Mouse (Mus musculus) hindbrain, embryonic 15.5 days (tissue): ENCODE measurements around the gene 2310033P09Rik. TPM values are rescaled to one million over a fixed set of nuclear protein-coding genes. Genes with fewer than 3 reads are reported as not detected.

Experiments
- ATAC-seq: fragments of 200-750 bp; cut with Nextera tagmentation; 2 replicates; pipeline ENCODE4 v1.8.0; 2017; ENCODE audit warnings: low read depth, moderate number of reproducible peaks, moderate TSS enrichment; ENCODE audit not compliant: low FRiP score
- H3K27ac ChIP-seq: fragments of 300-500 bp; sonication (generic); replicated peaks from 2 replicates; pipeline ENCODE4 v1.5.1; 2015; ENCODE audit warnings: mild to moderate bottlenecking, inconsistent platforms
- H3K27me3 ChIP-seq: fragments of 300-500 bp; sonication (generic); 2 replicates; pipeline ENCODE4 v1.6.1; 2015; ENCODE audit warnings: control low read depth, inconsistent platforms
- H3K36me3 ChIP-seq: fragments of 300-500 bp; sonication (generic); 2 replicates; pipeline ENCODE4 v1.6.1; 2015; ENCODE audit warnings: control low read depth, inconsistent platforms
- H3K4me1 ChIP-seq: fragments of 300-500 bp; sonication (generic); replicated peaks from 2 replicates; pipeline ENCODE4 v1.6.1; 2015; ENCODE audit warnings: control low read depth, inconsistent platforms
- H3K4me2 ChIP-seq: fragments of 300-500 bp; sonication (generic); 2 replicates; pipeline ENCODE4 v1.6.1; 2015; ENCODE audit warnings: moderate library complexity, mild to moderate bottlenecking, inconsistent platforms
- H3K4me3 ChIP-seq: fragments of 300-500 bp; sonication (generic); 2 replicates; pipeline ENCODE4 v1.5.1; 2015; ENCODE audit warnings: mild to moderate bottlenecking, inconsistent platforms
- H3K9ac ChIP-seq: fragments of 300-500 bp; sonication (generic); 2 replicates; pipeline ENCODE4 v1.6.1; 2015; ENCODE audit warnings: inconsistent platforms
- H3K9me3 ChIP-seq: fragments of 300-500 bp; sonication (generic); 2 replicates; pipeline ENCODE4 v1.6.1; 2016; ENCODE audit warnings: control low read depth, inconsistent platforms
- WGBS: fragments of 180-500 bp; shearing (Covaris S2); methylation state at CpG from one replicate; pipeline ENCODE4 v1.1.7; 2015; 5-methylcytosine and 5-hydroxymethylcytosine counted together
- polyA plus RNA-seq: library from polyadenylated mRNA; unstranded; fragments of >200 nt; fragmentation: Nextera tagmentation; extraction: Ambion mirVana; gene quantifications from 2 replicates; pipeline ENCODE4 v1.2.1, GENCODE M21; 2015

The 2310033P09Rik gene
- polyA plus RNA-seq, 1 experiment from 2014 or later, result 28.6 TPM

DNA sequence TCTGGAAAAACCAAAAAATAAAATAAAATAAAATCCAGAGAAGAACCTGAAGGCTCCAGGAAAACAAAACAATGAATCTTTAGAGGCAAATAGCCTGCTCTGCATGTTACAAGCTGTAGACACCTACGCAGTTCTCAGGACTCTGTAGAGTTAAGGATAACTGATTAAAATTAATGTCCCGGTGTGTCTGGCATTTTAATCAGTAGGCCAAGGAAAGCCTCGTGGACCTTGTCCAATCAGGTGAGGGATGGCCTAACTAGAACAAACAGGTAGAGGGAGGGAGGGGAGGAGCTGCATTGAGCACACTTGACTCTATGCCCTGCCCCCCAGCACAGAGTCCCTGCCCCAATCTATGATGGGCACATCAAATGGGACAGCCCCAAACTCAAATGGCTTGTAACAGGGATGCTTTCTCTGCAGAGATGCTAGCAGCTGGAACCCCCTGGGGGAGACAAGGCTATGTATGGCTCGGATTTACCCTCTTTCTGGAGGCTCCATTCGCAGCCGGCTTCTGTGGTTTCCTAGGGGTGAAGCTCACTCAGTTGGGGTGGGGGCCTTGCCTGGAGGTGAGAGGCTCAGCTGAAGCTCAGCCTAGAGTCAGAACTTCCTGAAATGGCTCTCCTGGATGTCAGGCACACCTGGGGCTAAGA is 33.8 kb upstream of the 2310033P09Rik start:
- 55% methylated on average over 6 of the region's 6 CpGs for WGBS
- H3K9ac ChIP-seq, result no peak overlapping the region
- H3K9me3 ChIP-seq, result no peaks in the 10 kb centered on the region
- H3K27ac ChIP-seq, result no peak overlapping the region
- peaks cover 48% of the 10 kb centered on the region for H3K27me3 ChIP-seq
- H3K4me1 ChIP-seq, result peaks cover 7% of the 10 kb centered on the region; the same call in 1 of the 2 replicates
- H3K4me2 ChIP-seq, result no peak overlapping the region
- ATAC-seq, result no peak
- no peak overlapping the region for H3K4me3 ChIP-seq
- H3K36me3 ChIP-seq, result no peaks in the 10 kb centered on the region

DNA sequence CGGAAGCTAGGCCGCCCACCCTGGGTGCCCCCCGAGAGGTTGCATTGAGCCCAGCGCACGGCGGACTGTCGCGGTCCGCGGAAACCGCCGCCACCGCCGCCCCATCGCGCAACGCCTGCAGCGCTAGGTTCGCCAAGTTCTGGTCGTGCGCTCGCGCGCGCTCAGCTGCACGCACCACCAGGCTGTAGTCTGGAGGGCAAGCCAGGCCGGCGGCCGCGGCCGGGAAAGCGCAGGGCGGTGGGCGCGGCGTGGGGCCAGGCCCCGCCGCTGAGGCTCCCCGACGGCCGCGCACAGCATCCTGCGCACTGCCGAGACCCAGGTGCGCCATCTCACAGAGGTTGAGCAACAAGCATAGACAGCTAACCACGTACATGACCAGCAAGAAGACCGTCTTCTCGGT is 31.6 kb upstream of the 2310033P09Rik start:
- Histone ChIP-seq H3K9ac (no peak overlapping the region), H3K27ac (no peak overlapping the region), H3K4me2 (peak overlapping the region; percentile 28; the same call in 1 of the 2 replicates), H3K27me3 (peaks cover 52% of the 10 kb centered on the region), H3K4me3 (no peak overlapping the region), H3K9me3 (no peaks in the 10 kb centered on the region), H3K36me3 (no peaks in the 10 kb centered on the region), H3K4me1 (peaks cover 7% of the 10 kb centered on the region; the same call in 1 of the 2 replicates)
- 4% methylated on average over 43 of the region's 48 CpGs for WGBS
- no peak for ATAC-seq

DNA sequence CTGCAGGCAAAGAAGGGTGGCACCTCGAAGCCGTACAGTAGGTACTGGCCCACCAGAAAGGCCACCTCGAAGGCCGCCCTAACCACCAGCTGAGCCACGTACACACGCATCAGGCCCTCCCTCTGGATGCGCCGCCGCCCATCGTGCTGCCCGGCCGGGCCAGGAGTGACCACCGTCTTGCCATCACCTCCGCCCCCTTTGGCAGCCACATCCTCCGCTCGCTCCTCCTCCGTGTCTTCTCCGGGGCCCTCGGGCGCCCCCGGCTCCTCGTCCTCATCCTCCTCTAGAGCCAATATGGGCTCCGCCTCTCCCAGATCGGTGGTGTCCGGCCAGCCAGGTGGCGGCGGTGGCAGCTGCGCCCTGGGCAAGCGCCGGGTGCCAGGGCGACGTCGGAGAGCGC is 31.2 kb upstream of the 2310033P09Rik start:
- Histone ChIP-seq H3K27ac (no peak overlapping the region), H3K9ac (no peak overlapping the region), H3K27me3 (peaks cover 52% of the 10 kb centered on the region), H3K36me3 (no peaks in the 10 kb centered on the region), H3K4me1 (peaks cover 7% of the 10 kb centered on the region; the same call in 1 of the 2 replicates), H3K4me3 (no peak overlapping the region), H3K9me3 (no peaks in the 10 kb centered on the region), H3K4me2 (no peak overlapping the region)
- ATAC-seq, result no peak
- WGBS, result 14% methylated on average over 33 of the region's 34 CpGs

DNA sequence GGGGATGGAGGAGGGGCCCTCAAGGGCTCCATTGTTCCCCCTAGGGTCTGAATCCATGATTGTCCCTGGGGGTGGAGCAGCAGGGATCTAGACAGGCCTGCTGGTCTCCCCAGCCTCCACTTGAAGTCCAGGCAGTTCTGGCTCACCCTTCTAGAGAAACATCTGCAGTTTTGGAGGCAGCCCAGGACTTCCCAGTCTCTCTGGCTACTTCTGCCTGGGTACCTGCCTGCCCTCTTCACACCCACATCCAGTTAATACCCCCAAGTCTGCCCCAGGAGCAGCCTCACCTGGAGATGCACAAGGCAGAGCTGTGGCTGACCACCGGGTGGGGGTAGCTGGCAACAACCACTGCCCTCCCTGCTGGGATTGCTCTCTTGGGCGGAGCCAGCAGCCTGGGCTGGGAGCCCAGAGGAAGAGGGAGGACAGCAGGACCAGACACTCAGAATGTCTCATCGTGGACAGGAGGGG is 25.2 kb upstream of the 2310033P09Rik start, which contains the start of gene Gjc2:
TSS of gene Gjc2 (minus strand) at position 350 of the 468 bp plus-strand sequence.
- Histone ChIP-seq H3K4me3 (no peak within 1 kb of the TSS), H3K36me3 (peaks cover 13% of the 10 kb centered on the region), H3K9me3 (no peaks in the 10 kb centered on the region), H3K4me1 (0 out of 2 replicates have a peak, but pooled peaks cover 4% of the 10 kb centered on the region), H3K27me3 (peaks cover 12% of the 10 kb centered on the region), H3K4me2 (no peak within 1 kb of the TSS), H3K9ac (no peak within 1 kb of the TSS), H3K27ac (no peak within 1 kb of the TSS)
- ATAC-seq, result no peak
- 52% methylated on average over 3 of the region's 3 CpGs for WGBS

DNA sequence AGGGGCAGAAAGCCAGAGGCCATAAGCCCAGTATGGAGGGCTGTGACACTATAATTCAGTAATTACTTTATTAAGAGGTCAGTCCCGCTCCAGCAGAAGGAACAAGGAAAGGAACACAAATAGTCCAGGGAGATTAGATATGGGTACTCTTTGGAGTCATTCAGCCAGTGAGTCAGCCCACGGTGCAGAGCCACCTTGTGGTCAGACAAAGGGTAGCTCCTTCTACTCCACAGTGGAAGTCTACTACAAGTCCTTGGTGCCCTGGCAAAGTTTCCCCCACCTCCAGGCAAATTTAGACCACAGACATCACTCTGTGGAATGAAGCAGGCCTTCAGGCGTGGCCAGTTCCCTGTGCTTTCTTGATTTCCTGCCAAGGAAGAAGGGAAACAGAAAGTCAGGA is 24.3 kb upstream of the 2310033P09Rik start:
- H3K27ac ChIP-seq, result no peak overlapping the region
- no peak overlapping the region for H3K9ac ChIP-seq
- no peak overlapping the region for H3K4me2 ChIP-seq
- peak; percentile 43; the same call in 1 of the 2 replicates for ATAC-seq
- no peak overlapping the region for H3K4me3 ChIP-seq
- 0 out of 2 replicates have a peak, but pooled peaks cover 4% of the 10 kb centered on the region for H3K27me3 ChIP-seq
- peaks cover 10% of the 10 kb centered on the region; the same call in 1 of the 2 replicates for H3K4me1 ChIP-seq
- no peaks in the 10 kb centered on the region for H3K9me3 ChIP-seq
- peaks cover 13% of the 10 kb centered on the region for H3K36me3 ChIP-seq
- 50% methylated on average over 3 of the region's 3 CpGs for WGBS

DNA sequence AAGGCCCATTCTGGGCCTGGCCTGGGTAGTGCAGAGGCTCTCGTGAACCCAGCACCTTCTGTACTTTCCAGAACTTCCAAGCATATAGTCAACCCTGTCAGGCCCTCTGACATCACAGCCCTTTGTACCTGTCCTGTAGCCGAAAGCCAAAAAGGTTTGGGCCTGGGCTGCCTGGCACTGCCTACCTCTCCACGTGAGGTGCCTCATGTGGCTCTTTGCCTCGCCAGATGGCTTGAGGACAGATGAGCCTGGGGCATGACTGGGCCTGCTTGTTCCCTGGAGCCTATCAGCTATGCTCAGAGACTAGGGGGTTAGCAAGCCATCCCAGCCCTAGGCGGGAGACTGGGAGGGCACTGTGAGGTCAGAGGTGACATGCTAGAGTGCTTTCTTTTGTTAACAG is 22.6 kb upstream of the 2310033P09Rik start:
- peaks cover 26% of the 10 kb centered on the region for H3K4me1 ChIP-seq
- ATAC-seq, result no peak
- H3K27ac ChIP-seq, result no peak overlapping the region
- H3K9me3 ChIP-seq, result no peaks in the 10 kb centered on the region
- no peak overlapping the region for H3K9ac ChIP-seq
- WGBS, result 84% methylated on average over 5 of the region's 5 CpGs
- no peak overlapping the region for H3K4me2 ChIP-seq
- H3K27me3 ChIP-seq, result no peaks in the 10 kb centered on the region
- no peak overlapping the region for H3K4me3 ChIP-seq
- peaks cover 13% of the 10 kb centered on the region for H3K36me3 ChIP-seq

DNA sequence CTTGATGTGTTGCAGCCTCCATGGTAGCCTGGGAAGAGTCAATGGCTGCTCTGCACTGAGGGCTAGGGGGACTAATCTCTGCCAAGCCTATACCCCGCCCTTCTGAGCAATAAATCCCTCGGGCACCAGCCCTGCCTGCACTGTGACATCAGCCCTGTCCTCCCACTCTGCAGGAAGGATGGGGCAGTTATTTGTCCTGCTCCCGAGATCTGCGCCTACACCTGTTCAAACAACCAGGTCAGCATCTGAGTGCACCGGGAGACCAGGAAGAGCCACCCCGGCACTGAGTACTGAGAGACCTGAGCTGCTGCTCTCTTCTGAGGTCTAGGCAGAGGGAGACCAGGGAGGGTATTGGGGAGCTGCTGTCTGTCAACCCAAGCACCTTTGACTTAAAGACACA is 20.4 kb upstream of the 2310033P09Rik start:
- H3K27ac ChIP-seq, result no peak overlapping the region
- no peak overlapping the region for H3K9ac ChIP-seq
- H3K27me3 ChIP-seq, result no peaks in the 10 kb centered on the region
- peaks cover 31% of the 10 kb centered on the region for H3K4me1 ChIP-seq
- WGBS, result 93% methylated on average over 6 of the region's 6 CpGs
- no peak for ATAC-seq
- H3K4me2 ChIP-seq, result no peak overlapping the region
- H3K4me3 ChIP-seq, result no peak overlapping the region
- no peaks in the 10 kb centered on the region for H3K9me3 ChIP-seq
- peaks cover 13% of the 10 kb centered on the region for H3K36me3 ChIP-seq

DNA sequence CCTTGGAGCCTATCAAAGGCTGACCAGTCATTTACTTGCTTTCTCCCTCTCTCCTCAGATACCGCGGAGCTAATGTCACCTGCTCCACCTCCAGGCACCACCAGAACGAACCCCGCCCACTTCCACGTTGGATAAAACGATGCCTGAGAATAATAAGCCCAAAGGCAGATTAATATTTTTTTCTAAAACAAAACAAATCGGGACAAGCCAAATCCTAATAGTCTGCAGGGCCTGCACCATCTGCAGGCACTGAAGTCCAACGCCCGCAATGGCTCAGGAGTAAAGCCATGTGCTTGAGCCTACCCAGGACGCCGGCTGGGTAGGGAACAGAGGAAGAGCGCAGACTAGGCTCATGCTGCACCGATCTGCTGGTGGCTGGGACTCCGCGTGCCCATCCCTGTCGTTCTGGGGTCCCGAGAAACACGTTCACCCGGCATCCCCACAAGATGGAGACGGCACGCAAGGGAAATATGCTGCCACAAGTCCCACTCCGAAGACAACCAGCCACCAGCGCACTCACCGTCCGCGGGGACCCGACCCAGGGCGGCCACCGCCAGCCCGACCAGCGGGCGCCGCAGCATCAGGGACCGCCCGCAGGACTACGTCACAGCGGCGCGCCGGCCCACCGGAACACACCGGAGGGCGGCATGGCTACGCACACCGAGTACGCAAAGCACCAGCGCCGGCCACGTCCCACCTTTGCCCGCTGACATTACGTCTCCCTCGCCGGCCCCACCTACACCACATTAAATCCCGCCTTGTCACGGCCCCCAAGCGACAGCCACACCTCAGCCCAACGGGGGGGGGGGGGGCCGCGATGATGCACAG is 16.7 kb upstream of the 2310033P09Rik start:
- no peaks in the 10 kb centered on the region for H3K9me3 ChIP-seq

DNA sequence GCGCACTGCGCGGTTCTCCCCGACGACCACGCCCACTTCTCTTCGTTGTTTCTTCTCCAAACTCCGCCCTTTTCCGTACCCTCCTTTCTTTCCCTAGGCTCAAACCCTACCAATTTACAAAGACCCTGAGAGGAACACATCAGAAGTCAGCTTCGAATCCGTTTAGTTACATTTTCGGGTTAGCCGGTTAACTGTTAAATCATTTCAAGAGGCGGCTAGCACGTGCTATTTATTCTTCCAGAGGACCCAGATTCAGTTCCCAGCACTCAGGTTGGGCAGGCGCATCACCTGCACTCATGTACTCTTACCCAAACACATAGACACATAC is 16.1 kb upstream of the 2310033P09Rik start, which contains the start of gene Guk1:
TSS of gene Guk1 (minus strand) at position 154 of the 328 bp plus-strand sequence.
- peak; percentile 6; the same call in 1 of the 2 replicates for ATAC-seq
- Histone ChIP-seq H3K4me2 (peak within 1 kb of the TSS; percentile 64), H3K9ac (peak within 1 kb of the TSS; percentile 70), H3K36me3 (no peaks in the 10 kb centered on the region), H3K27me3 (no peaks in the 10 kb centered on the region), H3K4me3 (peak within 1 kb of the TSS; percentile 61), H3K4me1 (peaks cover 27% of the 10 kb centered on the region), H3K27ac (peak within 1 kb of the TSS; percentile 92), H3K9me3 (no peaks in the 10 kb centered on the region)
- WGBS, result 6% methylated on average over 16 of the region's 16 CpGs

More for the DNA sequence above, 16.7 kb upstream of the 2310033P09Rik start:
- ATAC-seq, result peak; percentile 97
- Histone ChIP-seq H3K27me3 (no peaks in the 10 kb centered on the region), H3K4me2 (peak overlapping the region; percentile 64), H3K4me3 (peak overlapping the region; percentile 61), H3K4me1 (peaks cover 27% of the 10 kb centered on the region), H3K27ac (peak overlapping the region; percentile 92), H3K9ac (peak overlapping the region; percentile 70), H3K36me3 (no peaks in the 10 kb centered on the region)
- WGBS, result under 1% methylated on average over 57 of the region's 59 CpGs

DNA sequence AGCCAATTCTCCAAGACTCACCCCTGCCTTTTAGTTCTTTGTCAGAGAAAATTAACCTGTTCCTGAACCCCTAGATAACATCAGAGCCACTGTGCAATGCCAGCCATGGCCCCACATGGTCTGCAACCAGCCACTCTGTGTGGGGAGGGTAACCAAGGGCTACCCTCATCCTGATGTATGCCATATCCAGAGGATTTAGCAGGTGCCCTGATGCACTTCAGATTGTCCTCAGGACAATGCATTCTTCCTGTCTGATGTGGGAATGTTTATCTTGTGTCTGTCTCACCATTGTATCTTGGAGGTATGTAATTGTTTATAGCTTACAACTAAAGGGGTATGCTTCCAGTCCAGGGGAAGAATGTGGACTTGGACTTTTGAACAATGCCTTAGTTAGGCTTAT is 11.9 kb upstream of the 2310033P09Rik start:
- no peaks in the 10 kb centered on the region for H3K36me3 ChIP-seq
- no peak overlapping the region for H3K27ac ChIP-seq
- no peaks in the 10 kb centered on the region for H3K9me3 ChIP-seq
- no peak overlapping the region for H3K4me2 ChIP-seq
- no peak overlapping the region for H3K9ac ChIP-seq
- H3K27me3 ChIP-seq, result no peaks in the 10 kb centered on the region
- no peak for ATAC-seq
- H3K4me3 ChIP-seq, result no peak overlapping the region
- H3K4me1 ChIP-seq, result peaks cover 6% of the 10 kb centered on the region

DNA sequence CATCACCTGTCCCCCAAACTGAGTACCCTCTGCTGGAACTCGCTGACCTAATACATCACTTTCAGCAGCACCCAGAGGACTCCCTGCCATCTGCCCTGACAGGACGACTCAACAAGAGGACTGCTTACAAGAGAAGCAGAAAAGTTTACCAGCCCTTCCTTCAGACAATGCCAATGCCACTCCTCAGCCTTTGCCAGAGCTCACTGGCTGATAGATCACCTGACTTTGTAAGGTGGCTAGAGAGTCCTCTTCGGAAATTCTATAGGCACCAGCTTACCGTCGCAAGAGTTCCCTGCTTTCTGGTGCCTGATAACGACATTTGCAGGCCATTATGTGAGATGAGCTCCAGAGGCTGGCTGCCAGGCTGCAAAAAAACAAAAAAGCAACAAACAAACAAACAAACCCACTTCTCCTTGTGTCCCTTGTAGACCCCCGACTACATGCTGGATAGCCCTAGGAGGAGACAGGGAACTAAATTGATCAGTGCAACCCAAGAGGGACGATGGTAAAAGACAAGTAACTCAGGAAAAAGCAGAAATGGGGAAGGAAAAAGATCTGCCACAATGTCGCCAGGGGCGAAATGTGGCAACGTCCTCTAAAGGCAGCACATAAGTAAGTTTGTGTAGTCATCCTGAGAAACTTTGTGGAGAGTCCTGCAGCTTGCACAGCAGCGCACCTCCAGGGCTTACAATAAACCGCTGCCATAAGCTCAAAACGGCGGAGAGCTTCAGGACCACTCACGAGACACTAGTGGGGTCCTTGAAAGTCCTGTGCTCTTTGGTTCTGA is 6.7 kb upstream of the 2310033P09Rik start:
- H3K9ac ChIP-seq, result peak overlapping the region; percentile 71
- peaks cover 11% of the 10 kb centered on the region; the same call in 1 of the 2 replicates for H3K36me3 ChIP-seq
- peak overlapping the region; percentile 85 for H3K4me2 ChIP-seq
- peaks cover 21% of the 10 kb centered on the region for H3K4me1 ChIP-seq
- WGBS, result 37% methylated on average over 16 of the region's 16 CpGs
- H3K9me3 ChIP-seq, result no peaks in the 10 kb centered on the region
- H3K27ac ChIP-seq, result peak overlapping the region; percentile 62
- peak overlapping the region; percentile 72 for H3K4me3 ChIP-seq
- ATAC-seq, result no peak
- no peaks in the 10 kb centered on the region for H3K27me3 ChIP-seq
